Mouse (Mus musculus): Measurements from ENCODE around the gene Gpr35. TPM values are rescaled to one million over a fixed set of nuclear protein-coding genes. Genes with fewer than 3 reads are reported as not detected.

Gene Gpr35
- 0.30 and 0.50 TPM in 2 replicates for polyA plus RNA-seq (2015; fragmentation: Nextera tagmentation; extraction: Ambion mirVana)

- no peak for ATAC-seq (replicated peaks)
- no peak within 1 kb of the TSS for H3K4me3 ChIP-seq
- H3K4me2 ChIP-seq = no peak within 1 kb of the TSS
- H3K27me3 ChIP-seq (replicated peaks) = no peaks in the 10 kb centered on the region
- H3K4me1 ChIP-seq = no peaks in the 10 kb centered on the region
- H3K9ac ChIP-seq = no peak within 1 kb of the TSS
- no peaks in the 10 kb centered on the region for H3K9me3 ChIP-seq
- H3K27ac ChIP-seq = no peak within 1 kb of the TSS
- H3K36me3 ChIP-seq (replicated peaks) = peaks cover 34% of the 10 kb centered on the region
- 82% methylated on average over 5 of the region's 5 CpGs for WGBS
Measured at GRCm38 (mm10) chr1:92950607-92951006, at the start of gene Gpr35. Gene Gpr35, plus strand, starts transcription at chr1:92950865.

- peak within 1 kb of the TSS; percentile 16; the same call in 1 of the 2 replicates for H3K4me3 ChIP-seq
- WGBS = under 1% methylated on average over 15 of the region's 15 CpGs
- H3K9ac ChIP-seq = no peak within 1 kb of the TSS
Measured at GRCm38 (mm10) chr1:92902786-92903185, 47.9 kb upstream of the Gpr35 start, which contains the start of gene Ankmy1. Gene Ankmy1, minus strand, starts transcription at chr1:92902906.

GRCm38 (mm10) chr1:92903627-92904026 is 47.0 kb upstream of the Gpr35 start:
- ATAC-seq (replicated peaks) = no peak
- no peak overlapping the region for H3K9ac ChIP-seq
- H3K36me3 ChIP-seq (replicated peaks) = no peaks in the 10 kb centered on the region
- 0 out of 2 replicates have a peak, but pooled peaks cover 9% of the 10 kb centered on the region for H3K27me3 ChIP-seq (replicated peaks)
- no peak overlapping the region for H3K27ac ChIP-seq
- peaks cover 22% of the 10 kb centered on the region for H3K4me1 ChIP-seq
- 75% methylated on average over 4 of the region's 4 CpGs for WGBS
- H3K9me3 ChIP-seq = no peaks in the 10 kb centered on the region
- H3K4me2 ChIP-seq = no peak overlapping the region
- H3K4me3 ChIP-seq = no peak overlapping the region

More at GRCm38 (mm10) chr1:92902786-92903185, 47.9 kb upstream of the Gpr35 start, which contains the start of gene Ankmy1:
- Histone ChIP-seq H3K9me3 (no peaks in the 10 kb centered on the region), H3K27ac (no peak within 1 kb of the TSS), H3K4me2 (peak within 1 kb of the TSS; percentile 37), H3K27me3 (replicated peaks) (0 out of 2 replicates have a peak, but pooled peaks cover 9% of the 10 kb centered on the region), H3K4me1 (peaks cover 16% of the 10 kb centered on the region), H3K36me3 (replicated peaks) (no peaks in the 10 kb centered on the region)
- ATAC-seq (replicated peaks) = peak; percentile 5; the same call in 1 of the 2 replicates

GRCm38 (mm10) chr1:92905703-92906310 is 44.9 kb upstream of the Gpr35 start:
- Histone ChIP-seq H3K9me3 (no peaks in the 10 kb centered on the region), H3K4me2 (no peak overlapping the region), H3K4me1 (peaks cover 37% of the 10 kb centered on the region), H3K4me3 (no peak overlapping the region), H3K36me3 (replicated peaks) (no peaks in the 10 kb centered on the region), H3K27me3 (replicated peaks) (0 out of 2 replicates have a peak, but pooled peaks cover 8% of the 10 kb centered on the region), H3K9ac (no peak overlapping the region), H3K27ac (no peak overlapping the region)
- no peak for ATAC-seq (replicated peaks)
- WGBS = 89% methylated on average over 2 of the region's 2 CpGs

GRCm38 (mm10) chr1:92906779-92907631 is 43.7 kb upstream of the Gpr35 start, which contains the start of gene Dusp28:
Gene Dusp28, plus strand, starts transcription at chr1:92906981.
- Histone ChIP-seq H3K4me2 (peak within 1 kb of the TSS; percentile 81), H3K4me1 (peaks cover 45% of the 10 kb centered on the region), H3K4me3 (peak within 1 kb of the TSS; percentile 76), H3K27me3 (replicated peaks) (0 out of 2 replicates have a peak, but pooled peaks cover under 1% of the 10 kb centered on the region), H3K9ac (peak within 1 kb of the TSS; percentile 65), H3K36me3 (replicated peaks) (no peaks in the 10 kb centered on the region), H3K9me3 (no peaks in the 10 kb centered on the region), H3K27ac (peak within 1 kb of the TSS; percentile 94)
- under 1% methylated on average over 81 of the region's 81 CpGs for WGBS
- peak; percentile 92 for ATAC-seq (replicated peaks)

- Histone ChIP-seq H3K9me3 (no peaks in the 10 kb centered on the region), H3K4me3 (peak overlapping the region; percentile 76), H3K4me2 (peak overlapping the region; percentile 81), H3K4me1 (peaks cover 49% of the 10 kb centered on the region), H3K36me3 (replicated peaks) (no peaks in the 10 kb centered on the region), H3K27me3 (replicated peaks) (no peaks in the 10 kb centered on the region), H3K9ac (peak overlapping the region; percentile 65), H3K27ac (peak overlapping the region; percentile 94)
- ATAC-seq (replicated peaks) = no peak
- WGBS = 46% methylated on average over 20 of the region's 20 CpGs
Measured at GRCm38 (mm10) chr1:92907632-92908360, 42.9 kb upstream of the Gpr35 start.

- WGBS = 86% methylated on average over 3 of the region's 3 CpGs
- Histone ChIP-seq H3K36me3 (replicated peaks) (no peaks in the 10 kb centered on the region), H3K4me3 (no peak overlapping the region), H3K9ac (no peak overlapping the region), H3K4me2 (no peak overlapping the region), H3K27ac (no peak overlapping the region), H3K9me3 (no peaks in the 10 kb centered on the region), H3K27me3 (replicated peaks) (no peaks in the 10 kb centered on the region), H3K4me1 (peaks cover 53% of the 10 kb centered on the region)
- ATAC-seq (replicated peaks) = no peak
Measured at GRCm38 (mm10) chr1:92908664-92909063, 42.0 kb upstream of the Gpr35 start.

GRCm38 (mm10) chr1:92909068-92909467 is 41.6 kb upstream of the Gpr35 start:
- H3K27me3 ChIP-seq (replicated peaks) = no peaks in the 10 kb centered on the region
- no peak overlapping the region for H3K4me3 ChIP-seq
- no peak overlapping the region for H3K9ac ChIP-seq
- 73% methylated on average over 4 of the region's 4 CpGs for WGBS
- H3K36me3 ChIP-seq (replicated peaks) = 0 out of 2 replicates have a peak, but pooled peaks cover 3% of the 10 kb centered on the region
- peaks cover 56% of the 10 kb centered on the region for H3K4me1 ChIP-seq
- ATAC-seq (replicated peaks) = no peak
- no peak overlapping the region for H3K4me2 ChIP-seq
- H3K9me3 ChIP-seq = no peaks in the 10 kb centered on the region
- H3K27ac ChIP-seq = no peak overlapping the region

GRCm38 (mm10) chr1:92910239-92910885 is 40.3 kb upstream of the Gpr35 start, which contains the start of gene Rnpepl1:
Gene Rnpepl1, plus strand, starts transcription at chr1:92910783.
- Histone ChIP-seq H3K4me1 (peaks cover 59% of the 10 kb centered on the region), H3K9ac (peak within 1 kb of the TSS; percentile 88), H3K27ac (peak within 1 kb of the TSS; percentile 94), H3K4me2 (peak within 1 kb of the TSS; percentile 92), H3K36me3 (replicated peaks) (peaks cover 3% of the 10 kb centered on the region; the same call in 1 of the 2 replicates), H3K9me3 (no peaks in the 10 kb centered on the region), H3K27me3 (replicated peaks) (no peaks in the 10 kb centered on the region), H3K4me3 (peak within 1 kb of the TSS; percentile 63)
- WGBS = under 1% methylated on average over 42 of the region's 57 CpGs
- ATAC-seq (replicated peaks) = peak; percentile 77

GRCm38 (mm10) chr1:92910925-92911720 is 39.5 kb upstream of the Gpr35 start:
- H3K4me1 ChIP-seq = peaks cover 59% of the 10 kb centered on the region

More at GRCm38 (mm10) chr1:92910925-92911720, 39.5 kb upstream of the Gpr35 start:
- Histone ChIP-seq H3K4me3 (peak overlapping the region; percentile 63), H3K9me3 (no peaks in the 10 kb centered on the region), H3K27me3 (replicated peaks) (no peaks in the 10 kb centered on the region), H3K9ac (peak overlapping the region; percentile 88), H3K36me3 (replicated peaks) (peaks cover 9% of the 10 kb centered on the region), H3K4me2 (peak overlapping the region; percentile 92), H3K27ac (peak overlapping the region; percentile 94)
- under 1% methylated on average over 54 of the region's 85 CpGs for WGBS
- peak; percentile 28 for ATAC-seq (replicated peaks)

All from midbrain, embryonic 15.5 days (tissue).